Mouse (Mus musculus) lung, adult 2 months (tissue): Measurements from ENCODE around the gene Cblc.
A peak's percentile ranks its signal among the peaks of the same experiment; 100 is the strongest.

Source experiments
- CTCF ChIP-seq: fragments of 200-500 bp; IDR thresholded peaks from 2 replicates; pipeline ENCODE4 v1.5.1; 2011; ENCODE audit warnings: mild to moderate bottlenecking, low read length, control low read depth; ENCODE audit not compliant: insufficient read depth
- POLR2A ChIP-seq: fragments of 200-500 bp; IDR thresholded peaks from 2 replicates; pipeline ENCODE4 v1.6.1; 2011; ENCODE audit warnings: low read depth, mild to moderate bottlenecking, control low read depth, low read length, borderline replicate concordance; ENCODE audit errors: extremely low read depth

DNA sequence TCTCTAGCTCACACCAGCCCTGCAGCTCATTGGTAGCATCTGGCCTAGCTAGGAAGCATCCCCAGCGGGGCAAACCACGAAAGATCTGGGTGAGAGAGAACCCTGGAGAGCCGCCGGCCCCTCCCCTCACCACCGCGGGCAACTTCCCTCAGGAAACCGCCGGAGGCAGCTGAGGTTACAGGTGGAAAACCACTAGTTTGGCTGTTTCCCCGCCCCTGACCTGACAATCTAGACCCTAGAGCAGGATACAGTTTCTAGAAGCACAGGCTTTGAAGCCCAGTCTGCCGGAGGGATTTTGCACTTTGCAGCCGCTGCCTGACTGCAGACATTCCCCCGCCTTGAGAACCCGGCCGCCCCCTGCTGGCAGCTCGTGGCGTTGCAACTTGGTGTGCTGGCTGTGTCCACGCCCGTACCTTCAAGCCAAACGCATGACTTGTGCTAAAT is 6.7 kb downstream of the Cblc start:
- TF ChIP-seq CTCF = peak; percentile 79
- no peak for TF ChIP-seq POLR2A
